Mouse (Mus musculus) spleen, adult 12 weeks (tissue): Measurements from ENCODE around the gene Sltm.
A peak's percentile ranks its signal among the peaks of the same experiment; 100 is the strongest.
"Not testable (repeated sequence)": the region's sequence is repeated elsewhere in the genome, so short reads cannot be mapped to it uniquely, and the experiment has no call there.

Source experiments
- DNase-seq: peaks from one replicate; pipeline ENCODE4 v3.0.0; 2022; ENCODE audit warnings: low spot score

The Sltm gene

DNA sequence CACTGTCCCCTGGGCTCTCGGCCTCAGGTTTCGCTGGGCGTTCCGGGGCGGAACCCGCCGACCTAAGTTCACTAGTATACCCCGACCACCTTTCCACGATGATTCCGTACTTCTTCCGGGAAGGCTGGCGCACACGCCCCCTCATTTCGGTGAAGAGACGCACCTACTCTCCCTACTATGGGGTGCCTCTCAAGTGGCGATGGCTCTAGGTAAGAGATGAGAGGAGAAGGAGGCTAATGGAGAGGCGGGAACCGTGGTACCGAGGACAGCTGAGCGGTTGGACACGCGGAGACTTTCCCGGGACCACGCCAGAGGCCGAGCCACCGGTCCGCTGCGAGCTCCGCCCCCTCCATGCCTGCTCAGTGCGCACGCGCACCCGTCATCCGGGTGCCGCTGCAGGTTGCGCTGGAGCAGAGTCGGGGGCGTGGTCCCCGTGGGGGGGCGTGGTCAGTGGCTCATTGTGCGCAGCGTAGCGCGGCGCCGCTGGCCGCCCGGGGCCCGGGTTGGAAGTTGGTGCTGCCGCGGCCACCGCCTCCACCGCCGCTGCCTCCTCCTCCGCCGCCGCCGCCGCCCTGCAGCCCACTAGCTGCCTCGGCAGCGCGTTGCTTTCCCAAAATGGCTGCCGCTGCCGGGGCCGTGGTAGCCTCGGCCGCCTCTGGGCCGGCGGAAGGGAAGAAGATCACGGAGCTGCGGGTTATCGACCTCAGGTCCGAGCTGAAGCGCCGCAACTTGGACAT is at the start of gene Sltm:
Sltm (plus strand) TSS at position 450 of the 737 bp plus-strand sequence.
- DNase-seq = peak; percentile 100

DNA sequence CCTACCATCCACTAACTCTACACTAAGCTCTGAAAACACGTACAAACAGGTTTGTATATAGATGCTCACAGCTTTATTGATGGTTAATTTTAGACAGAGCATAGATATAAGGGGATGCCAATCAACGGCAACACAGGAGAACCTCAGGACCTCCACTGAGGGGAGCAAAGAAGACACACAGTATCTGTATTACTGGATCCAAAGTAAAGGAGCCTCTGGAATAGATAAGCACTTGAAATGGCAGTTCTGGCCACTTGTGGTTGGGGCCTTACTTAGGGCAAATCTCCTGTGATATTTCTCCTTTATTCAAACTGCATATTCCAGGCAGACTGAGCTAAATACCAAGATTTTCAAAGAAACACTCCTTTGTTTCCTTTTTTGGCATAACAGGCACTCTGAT is 49.5 kb upstream of the Sltm start:
- no peak for DNase-seq

DNA sequence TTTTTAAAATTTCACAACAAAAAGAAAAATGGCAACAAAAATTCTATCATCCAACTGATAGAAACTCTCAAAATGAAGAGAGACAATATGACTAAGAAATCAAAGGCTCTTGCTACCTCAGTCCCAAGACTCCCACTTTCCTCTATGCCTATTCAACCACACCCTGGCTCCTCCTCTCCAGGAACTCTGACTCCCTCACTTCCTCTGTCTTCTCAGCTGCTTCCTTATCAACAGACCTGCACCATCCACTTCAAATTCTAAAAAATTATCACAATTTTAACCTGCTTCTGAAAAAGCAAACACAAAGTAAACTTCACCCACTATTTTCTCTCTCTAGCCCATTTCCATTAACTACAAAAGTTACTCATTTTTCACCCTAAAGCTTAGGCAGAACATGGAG is 45.6 kb upstream of the Sltm start:
- no peak for DNase-seq

DNA sequence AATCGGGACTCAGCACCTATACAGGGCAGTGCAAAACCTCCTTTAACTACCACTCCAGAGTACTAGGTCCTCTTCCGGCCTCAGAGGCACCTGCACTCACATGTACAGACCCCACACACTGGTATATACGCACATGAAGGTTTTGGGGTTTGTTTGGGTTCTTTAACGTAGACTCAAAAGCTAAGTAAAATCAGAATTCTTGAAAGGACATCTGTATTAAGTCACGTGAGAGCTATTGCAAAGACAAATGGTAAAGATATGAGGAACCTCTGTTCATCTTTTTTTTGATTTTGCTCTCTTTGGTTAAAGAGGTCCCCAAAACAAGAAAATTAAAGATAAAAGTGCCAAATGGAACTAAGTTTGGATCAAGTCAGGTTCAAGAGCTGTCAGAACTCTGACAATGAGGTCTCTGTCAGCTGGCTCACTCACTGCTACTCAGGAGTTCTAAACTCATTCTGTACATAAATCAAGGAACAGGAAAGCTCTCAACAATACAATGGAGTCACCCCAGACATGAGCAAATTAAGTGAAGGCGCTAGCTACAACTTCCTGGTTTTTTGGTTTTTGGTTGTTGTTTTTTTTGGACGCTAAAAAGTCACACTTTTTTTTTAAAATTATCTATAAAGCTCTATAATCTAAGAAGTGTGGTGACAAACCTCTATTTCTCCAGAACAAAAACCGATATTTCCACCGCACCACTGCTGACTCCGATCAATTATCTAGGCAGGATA is 40.1 kb upstream of the Sltm start:
- no peak for DNase-seq

DNA sequence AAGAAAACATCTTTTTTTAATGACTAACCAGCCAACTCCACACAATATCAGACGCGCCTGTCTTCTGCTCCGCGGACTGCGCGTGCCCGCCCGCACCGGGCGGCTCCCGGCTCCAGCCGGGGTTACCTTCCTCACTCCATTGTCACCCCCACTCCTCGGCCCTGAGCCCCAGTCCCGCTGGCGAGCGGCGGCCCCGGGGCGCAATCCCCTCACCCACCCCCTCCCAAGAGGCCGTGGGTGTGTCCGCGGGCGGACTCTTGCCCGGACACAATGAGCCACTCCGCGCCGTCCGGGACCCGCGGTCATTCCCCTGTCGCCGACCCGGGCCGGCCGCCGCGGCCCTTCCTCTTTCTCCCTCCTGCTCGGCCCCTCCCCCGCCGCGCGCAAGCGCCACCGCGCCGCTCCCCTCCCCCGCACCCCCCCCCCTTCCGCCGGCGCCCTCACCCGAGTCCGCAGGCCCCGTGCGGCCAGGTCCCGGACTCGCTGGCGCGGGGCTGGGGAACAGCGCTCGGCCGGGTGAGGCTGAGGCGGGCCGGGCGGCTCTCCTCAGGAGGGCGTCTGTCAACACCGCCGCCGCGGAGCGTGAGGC is 39.4 kb upstream of the Sltm start:
- DNase-seq = peak; percentile 43

DNA sequence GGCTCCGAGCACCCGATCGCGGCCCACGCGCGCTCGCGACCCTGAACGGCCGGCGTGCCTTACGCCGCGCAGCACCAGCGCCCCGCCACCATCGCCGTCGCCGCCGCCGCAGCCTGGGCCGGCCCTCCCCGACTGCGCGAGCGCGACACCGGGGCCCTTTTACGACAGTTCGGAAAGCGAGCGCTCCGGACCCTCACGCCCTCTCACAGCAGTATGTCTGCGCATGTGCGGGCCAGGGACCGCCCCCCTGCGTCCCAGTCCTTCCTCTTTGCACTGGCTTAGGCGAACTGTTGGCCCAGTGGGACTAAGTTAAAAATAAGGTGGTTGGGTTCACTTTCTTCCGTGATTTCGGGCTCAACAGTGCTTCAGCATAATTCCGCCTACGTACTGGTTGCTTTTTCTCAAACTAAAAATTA is 38.9 kb upstream of the Sltm start, which contains the start of gene Rnf111:
Rnf111 (minus strand) TSS at position 100 of the 416 bp plus-strand sequence.
- peak; percentile 93 for DNase-seq

DNA sequence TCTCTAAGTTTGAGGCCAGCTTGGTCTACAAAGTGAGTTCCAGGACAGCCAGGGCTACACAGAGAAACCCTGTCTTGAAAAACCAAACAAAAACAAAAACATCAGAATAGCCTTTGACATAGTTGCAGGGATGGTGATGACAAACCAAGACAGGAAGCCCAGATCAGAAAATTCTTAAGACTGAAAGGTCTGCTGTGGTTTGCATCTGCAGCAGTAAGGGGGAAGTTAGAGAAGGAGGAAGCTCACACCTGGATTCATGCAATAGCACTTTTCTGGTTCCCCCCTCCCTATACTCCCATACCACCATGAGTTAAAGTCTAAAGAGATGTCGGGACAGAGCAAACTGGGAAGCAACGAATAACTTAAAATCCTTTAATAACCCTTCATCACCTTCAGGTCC is 36.4 kb upstream of the Sltm start:
- no peak for DNase-seq

DNA sequence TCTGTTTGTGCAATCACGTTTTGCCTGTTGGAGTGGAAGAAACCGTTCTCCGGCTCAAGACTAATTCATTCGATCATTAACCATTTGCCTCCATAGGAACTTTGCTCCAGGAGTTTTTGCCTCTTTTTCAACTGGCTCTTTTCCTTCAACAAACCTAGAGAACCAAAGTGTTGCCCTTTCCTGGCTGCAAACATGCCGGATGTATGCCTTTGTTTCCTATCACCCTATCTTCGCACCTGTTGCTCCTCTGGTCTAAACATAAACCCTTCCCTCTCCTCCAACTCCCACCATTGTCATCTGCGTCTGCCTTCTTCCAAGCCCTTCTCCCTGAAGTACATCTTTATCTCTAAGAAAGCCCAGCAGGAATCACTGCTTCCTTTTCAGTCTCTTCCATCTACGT is 35.8 kb upstream of the Sltm start:
- no peak for DNase-seq

DNA sequence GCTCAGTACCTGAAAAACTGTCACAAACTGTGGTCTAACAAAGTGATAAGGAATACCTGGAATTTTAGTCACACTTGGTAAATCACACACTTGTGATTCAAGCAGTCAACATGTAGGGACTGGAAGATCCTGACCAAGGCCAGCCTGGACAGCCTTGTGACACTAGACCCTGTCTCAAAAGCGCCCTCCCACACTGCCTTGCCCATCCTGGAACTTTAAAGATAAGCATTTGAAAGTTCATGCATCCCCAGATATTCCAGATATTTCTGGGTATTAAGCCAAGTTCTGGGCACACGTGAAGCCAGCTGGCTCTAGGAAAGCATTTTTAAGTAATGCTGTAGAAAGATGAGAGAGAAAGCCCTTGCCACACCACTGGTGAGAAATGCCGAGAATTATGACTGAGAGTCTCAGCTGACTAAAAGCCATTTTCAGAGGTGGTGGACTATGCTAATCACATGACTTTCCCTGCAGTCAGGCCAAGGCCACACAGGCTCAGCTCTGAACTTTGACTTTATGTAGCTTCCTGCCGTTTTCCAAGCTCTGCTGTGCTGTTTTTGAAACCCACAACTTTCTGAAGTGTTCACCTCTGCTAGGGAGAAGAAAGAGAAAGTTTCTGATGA is 32.5 kb upstream of the Sltm start:
- DNase-seq = no peak

DNA sequence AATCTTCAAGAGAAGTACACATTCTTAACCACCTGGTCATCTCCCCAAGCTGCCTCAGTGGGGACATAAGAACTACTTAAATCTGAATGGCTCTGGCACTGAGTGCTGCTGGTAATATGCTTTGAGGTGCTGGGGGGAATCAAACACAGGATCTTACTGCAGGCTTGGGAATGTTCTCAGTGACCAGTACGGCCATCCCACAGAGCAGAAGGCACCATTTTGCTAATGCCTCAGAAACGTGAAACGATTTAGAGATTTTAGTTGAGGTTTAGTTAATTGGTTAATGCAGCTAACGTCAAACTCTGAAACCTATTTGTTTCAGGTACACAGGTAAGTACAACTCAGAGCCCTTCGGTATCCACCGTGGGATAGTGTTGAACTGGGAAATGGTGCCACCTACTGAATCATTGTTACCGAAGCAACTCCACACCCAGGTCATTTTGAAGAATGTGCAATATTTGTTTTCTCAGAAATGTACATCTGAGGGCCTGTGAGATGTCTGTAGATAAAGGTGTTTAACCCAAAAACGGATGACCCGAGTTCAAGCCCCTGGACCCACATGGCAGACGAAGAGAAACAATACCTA is 31.5 kb upstream of the Sltm start:
- DNase-seq = no peak

DNA sequence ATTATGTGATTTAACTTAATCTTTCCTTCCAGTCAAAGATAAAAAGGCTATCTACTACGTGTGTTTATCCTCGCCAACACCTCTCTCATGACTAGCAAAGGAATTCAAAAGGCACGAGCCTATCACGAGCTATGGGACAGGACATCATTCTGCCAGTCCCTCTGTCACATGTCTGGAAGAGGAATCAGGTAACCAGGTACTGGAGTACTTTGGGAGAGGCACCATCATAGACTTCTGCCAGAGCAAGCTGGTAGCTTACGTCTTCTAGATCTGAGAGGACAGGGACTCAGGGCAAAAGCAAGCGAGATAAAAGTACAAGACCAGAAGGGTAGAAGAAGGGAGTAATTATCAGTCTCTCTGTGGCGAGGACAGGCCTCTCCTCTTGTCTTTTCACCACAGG is 30.9 kb upstream of the Sltm start:
- DNase-seq = no peak

DNA sequence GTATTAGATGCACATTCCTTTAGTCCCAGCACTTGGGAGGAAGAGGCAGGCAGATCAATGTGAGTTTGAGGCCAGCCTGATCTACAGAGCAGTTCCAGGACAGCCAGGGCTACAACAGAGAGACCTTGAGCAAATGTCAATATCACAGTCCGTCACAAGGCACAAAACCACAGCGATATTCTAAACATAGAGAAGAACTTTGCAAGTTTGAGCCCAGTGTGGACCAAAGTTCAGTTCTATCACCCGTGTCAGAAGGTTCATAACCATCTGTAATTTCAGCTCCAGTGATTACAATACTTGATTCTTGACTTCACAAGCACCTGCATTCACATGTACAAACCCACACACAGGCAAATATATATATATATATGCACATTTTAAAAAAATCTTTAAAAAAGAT is 21.9 kb upstream of the Sltm start:
- DNase-seq = no peak

DNA sequence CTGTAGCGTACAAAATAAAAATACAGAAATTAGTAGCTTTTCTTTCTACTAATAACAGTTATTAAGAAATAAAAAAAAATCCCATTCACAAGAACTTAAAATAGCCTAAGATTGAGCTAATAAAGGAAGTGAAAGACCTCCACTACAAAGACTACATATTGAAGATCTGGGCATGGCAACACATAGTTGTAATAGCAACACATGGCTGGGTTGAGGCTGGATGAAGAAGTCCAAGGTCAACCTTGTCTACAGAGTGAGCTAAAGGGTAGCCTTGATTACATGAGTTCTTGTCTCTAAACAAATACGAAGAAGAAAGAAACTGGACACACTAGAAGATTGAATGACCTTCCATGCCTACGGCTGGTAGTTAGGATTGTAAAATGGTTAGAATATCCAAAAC is 18.7 kb upstream of the Sltm start:
- DNase-seq = no peak

DNA sequence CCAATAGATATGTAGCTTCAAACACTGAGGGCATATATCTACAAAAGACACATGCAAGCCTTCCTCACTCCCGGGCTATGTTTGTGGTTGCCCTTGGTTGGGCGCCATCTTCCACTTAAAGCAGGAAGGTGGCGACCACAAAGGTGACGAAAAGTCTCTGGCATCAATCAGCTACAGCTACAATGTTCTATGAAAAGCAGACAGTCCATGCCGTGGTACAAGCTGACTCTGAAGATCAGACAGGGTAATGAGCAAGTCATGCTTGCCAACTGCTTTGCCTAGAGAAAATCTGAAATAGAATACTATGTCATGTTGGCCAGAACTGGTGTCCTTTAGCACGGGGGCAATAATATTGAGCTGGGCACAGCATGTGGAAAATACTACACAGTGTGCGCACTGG is 18.2 kb upstream of the Sltm start:
- no peak for DNase-seq

DNA sequence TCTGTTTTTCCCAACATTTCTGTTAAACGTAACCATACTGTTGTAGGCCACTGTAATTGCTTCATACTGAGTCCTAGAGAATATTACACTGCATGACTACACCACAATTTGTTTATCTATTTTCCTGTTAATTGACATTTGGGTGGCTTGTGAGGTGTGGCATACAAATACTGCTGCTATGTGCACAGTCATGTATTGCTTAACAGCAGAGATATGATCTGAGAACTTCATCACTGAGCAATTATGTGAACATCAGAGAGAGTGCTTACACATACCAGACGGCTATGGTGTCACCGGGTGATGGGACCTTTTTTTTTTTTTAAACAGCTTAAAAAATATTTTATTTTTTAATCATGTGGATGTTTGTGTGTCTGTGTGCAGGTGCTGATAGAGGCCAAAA is 9.2 kb upstream of the Sltm start:
- DNase-seq = no peak

DNA sequence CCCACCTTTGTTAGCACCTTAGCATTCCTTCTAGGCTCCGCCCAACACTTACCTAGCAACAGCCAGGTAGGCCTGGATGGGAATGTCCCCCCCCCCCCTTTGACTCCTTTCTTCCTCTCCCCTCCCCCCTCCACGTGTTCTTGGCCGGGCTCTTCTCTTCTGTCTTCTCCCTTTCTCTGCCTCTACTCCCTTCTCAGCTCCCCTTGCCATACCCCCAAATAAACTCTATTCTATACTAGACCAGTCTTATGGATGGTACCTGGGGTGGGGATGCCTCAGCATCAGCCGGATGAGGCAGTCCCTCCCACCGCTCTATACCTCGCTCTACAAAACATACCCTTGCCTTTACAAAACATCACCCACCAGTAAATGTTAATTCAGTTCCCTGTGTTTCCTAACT is 970 bp upstream of the Sltm start:
- DNase-seq = no peak

DNA sequence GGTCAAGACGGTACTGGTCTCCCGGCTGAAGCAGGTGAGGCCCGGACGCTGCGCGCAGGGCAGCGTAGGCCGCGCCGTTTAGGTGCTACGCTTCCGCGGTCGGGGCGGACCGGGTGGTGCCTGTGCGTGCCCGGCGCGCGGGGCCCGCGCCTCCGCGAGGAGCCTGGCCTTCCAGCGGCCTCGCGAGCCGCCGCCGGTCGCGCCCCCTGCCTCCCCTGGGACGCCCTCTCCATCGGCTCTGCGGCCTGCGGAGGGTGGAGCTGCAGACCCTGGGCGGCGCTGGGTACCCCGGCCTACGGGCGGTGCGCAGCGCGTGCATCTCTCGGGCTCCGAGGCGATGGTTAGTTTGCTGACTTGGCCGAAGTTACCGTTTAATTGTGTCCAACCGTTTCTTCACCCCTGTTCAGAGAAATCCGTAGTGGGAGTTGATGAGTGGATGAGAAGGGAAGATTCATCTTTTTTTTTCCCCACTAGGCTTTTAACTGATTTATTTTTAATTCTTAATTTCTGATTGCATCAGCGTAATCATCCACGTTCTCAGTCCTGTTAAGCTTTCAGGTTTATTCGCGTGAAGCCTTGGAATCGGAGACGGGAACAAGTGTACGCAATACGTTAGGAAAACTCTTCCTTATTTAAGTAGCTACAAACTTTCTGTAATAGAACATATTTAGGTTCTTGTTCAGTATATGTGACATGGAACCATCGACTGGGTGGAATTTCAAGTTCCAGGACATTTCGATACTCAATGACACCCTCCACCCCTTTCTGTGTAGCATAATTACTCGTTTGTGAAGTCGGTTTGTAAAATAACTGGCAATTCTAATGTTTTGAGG is 710 bp downstream of the Sltm start:
- no peak for DNase-seq

DNA sequence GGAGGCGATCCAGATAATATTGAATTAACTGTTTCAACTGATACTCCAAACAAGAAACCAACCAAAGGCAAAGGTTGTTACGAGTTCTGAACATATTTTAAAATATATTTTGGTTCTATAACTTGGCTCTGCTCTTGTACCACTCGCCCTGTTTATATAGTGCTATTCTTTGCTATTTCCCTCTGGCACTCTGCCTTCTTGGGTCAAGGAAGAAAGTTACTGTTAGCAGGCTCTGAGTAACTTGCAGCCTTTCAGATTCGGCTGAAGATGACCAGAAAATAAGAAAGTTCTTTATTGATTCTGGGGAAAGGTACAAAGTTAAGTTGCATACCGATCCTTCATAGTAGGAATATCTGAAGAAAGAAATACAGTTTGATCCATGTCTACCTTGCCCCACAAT is 1.4 kb downstream of the Sltm start:
- DNase-seq = no peak

DNA sequence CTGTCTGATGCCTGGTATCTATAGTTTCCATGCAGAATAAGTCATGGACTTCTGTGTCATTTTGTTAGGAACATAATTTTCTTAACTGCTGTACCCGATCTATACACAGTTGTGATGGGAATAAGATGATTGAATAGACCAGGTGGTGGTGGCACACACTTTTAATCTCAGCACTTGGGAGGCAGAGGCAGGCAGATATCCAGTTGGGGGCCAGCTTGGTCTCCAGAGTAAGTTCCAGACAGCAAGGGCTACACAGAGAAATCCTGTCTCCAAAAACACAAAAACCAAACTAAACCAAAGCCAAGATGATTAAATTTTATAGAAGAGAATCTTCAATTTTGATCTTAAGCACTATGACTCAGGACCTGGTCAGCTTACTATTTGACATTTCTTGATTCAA is 2.3 kb downstream of the Sltm start:
- DNase-seq = no peak

DNA sequence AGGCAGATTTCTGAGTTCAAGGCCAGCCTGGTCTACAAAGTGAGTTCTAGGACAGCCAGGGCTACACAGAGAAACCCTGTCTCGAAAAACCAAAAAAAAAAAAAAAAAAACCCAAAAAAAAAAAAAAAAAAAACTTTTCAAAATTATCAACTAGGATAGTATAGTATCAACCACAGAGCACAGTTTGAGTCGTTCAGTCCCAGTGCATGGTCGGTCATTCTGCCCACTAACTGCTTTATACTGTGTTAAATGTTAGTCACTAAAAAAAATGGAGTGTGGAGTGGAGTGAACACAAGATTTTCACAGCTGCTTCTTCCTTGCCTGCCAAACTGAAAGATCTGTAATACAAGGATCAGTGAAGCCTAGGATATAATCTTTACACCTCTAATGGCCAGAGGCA is 4.0 kb downstream of the Sltm start:
- DNase-seq = not testable (repeated sequence)

DNA sequence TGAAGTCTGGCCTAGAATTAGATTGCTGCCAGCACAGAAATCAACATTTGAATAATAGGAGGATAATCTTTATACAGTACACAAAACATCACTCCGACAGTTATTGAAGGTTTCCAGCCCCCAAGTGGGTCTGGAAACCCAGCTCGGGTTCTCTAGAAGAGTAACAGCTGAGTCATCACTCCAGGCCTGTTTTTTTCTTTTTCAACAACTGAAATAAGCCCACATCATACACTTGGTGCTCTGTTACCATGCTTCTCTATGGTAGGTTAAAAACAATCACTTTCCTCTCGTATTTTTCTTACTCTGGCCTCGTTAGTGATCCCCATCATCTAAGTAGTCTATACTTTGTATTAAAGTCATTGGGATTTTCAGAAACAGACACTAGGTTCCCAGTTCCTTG is 5.8 kb downstream of the Sltm start:
- DNase-seq = no peak

DNA sequence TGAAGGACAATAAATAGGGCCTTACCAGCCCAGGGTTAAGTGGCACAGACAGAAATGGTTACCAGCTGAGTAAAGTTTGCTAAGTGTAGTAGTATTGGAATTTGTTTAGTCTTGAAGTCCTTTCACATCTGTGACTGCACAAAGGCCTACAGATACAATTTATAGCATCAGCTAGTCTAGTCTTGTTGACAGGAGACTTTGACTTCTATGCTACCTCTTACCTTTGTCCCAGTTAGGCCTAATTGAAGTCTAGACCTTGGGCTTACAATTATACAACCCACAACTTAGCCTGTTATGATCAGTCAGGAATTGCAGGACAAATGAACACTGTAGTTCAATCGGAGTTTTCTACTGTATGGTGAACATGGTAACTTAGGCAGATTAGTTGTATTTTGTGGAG is 9.0 kb downstream of the Sltm start:
- DNase-seq = no peak
